Mouse (Mus musculus): Measurements from ENCODE around the gene Wdr6.

DNA sequence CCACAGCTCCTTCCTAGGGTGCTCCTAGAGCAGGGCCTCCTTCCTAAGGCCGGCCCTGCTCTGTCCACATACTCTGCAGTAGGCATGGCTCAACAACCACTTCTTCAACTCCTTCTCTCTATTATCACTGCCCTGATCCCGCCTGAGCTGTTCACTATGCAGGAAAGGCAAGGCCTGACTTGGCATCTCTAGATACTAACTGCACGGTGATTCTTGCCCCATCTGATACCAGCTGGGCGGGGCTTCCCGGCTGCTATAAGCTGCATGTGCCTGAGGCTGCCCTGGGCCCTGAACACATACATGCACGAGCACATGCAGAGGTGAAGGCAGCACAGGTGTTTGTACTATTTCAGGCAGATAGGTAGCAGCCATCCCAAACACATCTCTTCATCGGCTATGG, 14.4 kb downstream of the Wdr6 start:
- no peak for TF ChIP-seq POLR2A (IDR thresholded peaks at IDR 0.05; ENCODE audit: low read depth, low read length)
- no peak for TF ChIP-seq CTCF (IDR thresholded peaks at IDR 0.05; ENCODE audit: extremely low read depth, insufficient read depth, insufficient read length, insufficient replicate concordance)
